Mouse (Mus musculus) adipocyte (in vitro differentiated cells): ENCODE data around the gene Ccdc74a.
A peak's percentile ranks its signal among the peaks of the same experiment; 100 is the strongest.

Experiments
- DNase-seq: peaks from one replicate; pipeline ENCODE4 v3.0.0-alpha.2; 2016; ENCODE audit warnings: low spot score

Gene Ccdc74a

DNA sequence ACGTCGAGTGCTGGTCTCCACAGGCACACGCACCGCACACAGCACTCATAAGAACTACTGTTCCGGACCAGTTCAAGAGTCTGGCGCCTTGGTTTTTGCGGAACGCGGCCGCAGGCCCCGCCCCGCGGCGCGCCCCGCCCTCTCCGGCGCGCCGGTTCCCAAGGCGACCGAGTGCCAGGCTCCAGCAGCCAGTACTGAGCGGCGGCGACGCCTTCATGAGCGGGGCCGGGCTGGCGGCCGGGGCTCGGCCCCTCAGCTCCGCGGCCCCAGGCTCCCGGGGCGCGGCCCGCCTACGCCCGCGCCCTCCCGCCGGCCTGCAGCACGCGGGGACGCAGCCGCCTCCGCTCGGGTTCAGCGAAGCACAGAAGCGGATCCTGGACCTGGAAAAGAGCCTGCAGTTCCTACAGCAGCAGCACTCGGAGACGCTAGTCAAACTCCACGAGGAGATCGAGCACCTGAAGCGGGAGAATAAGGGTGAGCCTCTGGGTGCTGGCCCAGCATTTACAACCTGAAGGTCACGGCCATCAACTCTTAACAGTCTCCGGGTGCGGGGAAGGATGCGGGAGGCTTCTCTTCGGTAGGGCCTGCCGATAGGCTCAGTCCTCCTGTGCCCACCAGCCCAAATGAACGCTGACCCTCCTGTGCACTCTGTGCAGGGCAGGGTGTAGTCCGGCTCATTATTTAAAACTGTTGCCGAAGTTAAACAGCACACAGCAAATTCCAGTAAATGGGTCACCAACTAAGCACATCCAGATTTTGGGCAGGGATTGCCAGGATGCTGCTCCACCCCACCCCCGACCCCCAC is at the start of gene Ccdc74a:
Gene Ccdc74a (plus strand): TSS at position 161 of the 805 bp plus-strand sequence.
- peak; percentile 65 for DNase-seq

DNA sequence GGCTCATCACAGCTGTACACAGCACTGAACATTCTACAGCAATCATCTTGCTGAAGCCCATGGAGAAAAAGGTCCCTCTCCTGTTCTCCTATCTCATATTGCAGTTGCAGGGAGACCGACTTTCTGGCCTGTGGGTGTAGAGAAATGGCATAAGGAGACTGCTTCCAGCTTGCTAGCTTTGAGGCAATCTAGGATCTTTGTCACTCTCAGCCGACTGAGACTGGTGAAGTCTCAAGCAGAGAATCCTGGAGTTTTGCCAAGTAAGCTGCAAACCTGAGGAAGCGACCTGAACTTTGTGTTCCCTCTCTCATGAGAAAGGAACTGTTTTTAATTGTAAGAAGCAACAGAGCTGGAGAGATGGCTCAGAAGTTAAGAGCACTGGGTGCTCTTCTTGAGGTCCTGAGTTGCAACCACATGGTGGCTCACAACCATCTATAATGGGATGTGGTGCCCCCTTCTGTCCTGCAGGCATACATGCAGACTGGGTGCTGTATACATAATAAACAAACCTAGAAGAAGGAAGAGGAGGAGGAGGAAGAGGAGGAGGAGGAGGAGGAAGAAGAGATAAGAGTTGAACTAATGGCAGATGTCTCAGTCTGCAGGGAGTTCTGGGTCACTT is 45.2 kb upstream of the Ccdc74a start:
- DNase-seq: peak; percentile 19

DNA sequence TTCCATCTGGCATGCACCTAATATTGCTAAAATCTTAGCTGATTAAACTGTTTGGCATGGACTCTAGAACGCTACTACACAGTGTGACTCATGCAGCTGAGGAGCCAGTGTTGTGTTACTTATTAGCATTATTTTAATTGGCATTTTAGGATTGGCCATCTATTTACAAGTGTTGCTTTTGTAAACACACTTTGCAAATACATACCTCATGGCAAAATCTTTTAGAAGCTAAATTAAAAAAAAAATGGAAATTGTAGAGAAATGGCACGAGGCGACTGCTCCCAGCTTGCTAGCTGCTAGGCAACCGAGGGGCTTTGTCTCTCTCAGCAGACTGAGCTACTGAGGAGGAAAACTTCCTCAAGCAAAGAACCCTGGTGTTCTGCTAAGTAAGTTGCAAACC is 41.3 kb upstream of the Ccdc74a start:
- DNase-seq: no peak

DNA sequence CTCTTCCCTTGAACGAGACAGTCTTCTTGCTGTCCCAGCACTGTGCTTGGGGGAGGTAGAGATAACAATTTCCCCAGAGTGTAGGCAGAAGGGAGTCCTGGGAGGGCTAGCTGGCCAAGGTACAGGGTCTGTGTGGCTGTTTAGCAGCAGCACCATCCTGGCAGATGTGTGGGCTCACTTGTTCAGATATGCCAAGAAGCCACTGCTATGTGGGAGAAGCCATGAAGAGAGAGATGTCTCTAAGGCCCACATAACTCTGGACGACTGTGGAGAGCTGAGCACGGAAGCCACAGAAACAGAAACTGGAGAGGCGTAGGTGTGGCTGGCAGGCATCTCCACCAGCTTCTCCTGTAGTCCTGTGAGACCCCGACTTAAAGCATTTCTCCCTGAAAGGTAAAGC is 40.6 kb upstream of the Ccdc74a start:
- no peak for DNase-seq

DNA sequence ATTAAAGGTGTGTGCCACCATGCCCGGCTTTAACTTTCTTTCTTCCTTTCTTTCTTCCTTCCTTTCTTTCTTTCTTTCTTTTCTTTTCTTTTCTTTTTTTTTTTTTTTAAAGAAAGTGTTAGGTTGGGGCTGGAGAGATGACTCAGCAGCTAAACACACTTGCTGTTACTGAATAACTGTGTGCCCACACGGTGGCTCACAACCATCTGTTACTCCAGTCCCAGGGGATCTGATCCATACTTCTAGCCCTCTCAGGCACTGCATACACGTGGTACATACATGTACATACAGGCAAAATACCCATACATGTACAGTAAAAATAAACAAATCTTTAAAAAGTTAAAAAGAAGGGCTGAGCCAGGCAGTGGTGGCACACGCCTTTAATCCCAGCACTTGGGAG is 34.9 kb upstream of the Ccdc74a start:
- DNase-seq: no peak

DNA sequence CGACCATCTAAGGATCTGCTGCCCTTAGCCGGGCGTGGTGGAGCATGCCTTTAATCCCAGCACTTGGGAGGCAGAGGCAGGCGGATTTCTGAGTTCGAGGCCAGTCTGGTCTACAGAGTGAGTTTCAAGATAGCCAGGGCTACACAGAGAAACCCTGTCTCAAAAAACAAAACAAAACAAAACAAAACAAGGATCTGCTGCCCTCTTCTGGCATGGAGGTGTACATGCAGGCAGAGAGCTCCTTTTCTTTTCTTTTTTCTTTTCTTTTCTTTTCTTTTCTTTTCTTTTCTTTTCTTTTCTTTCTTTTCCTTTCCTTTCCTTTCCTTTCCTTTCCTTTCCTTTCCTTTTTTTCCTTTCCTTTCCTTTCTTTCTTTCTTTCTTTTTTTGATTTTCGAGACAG is 31.5 kb upstream of the Ccdc74a start:
- peak; percentile 30 for DNase-seq

DNA sequence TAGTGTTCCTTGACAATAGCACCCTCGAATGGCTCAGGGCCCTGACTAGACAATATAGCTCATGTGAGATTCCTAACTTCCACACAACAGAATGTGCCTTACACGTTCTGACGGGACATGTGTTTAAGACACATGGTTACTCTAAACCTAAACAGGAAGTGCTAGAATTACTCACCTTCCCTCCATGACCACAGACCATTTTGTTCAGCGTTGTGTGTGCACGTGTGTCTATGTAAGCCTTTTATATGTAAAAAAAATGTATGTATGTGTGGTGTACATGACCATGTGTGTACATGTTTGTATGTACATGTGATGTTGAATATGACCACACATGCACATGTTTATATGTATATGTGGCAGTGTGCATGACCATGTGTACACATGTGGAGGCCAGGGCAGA is 30.1 kb upstream of the Ccdc74a start:
- no peak for DNase-seq

DNA sequence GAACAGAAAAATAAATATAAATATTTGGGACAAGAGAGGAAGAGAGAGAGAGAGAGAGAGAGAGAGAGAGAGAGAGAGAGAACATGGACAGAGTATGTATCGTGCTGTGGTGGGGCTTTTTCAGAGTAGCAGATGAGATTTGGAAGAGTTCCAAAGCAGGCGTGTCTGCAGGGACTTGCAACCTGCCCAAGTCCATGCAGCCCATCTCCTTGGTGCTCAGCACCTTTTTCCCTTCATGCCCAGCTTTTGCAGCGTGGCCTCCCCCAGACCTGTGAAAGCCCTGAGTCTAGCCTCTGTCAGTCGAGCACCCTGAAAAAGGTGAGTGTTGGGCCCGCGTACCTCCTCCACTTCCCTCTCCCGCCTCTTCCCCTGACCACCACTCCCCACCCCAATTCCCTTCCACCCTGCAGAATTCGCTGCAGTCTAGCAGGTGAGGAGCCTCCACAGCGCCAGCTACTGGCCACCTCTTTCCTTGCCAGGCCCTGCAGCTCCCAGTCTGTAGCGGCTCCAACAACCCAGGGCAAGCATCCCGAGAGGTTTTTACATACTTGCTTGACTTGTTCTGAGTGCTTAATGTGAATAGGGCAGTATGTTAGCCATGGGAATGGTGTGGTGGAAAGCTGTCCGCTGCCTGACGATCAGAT is 28.2 kb upstream of the Ccdc74a start:
- DNase-seq: peak; percentile 19

DNA sequence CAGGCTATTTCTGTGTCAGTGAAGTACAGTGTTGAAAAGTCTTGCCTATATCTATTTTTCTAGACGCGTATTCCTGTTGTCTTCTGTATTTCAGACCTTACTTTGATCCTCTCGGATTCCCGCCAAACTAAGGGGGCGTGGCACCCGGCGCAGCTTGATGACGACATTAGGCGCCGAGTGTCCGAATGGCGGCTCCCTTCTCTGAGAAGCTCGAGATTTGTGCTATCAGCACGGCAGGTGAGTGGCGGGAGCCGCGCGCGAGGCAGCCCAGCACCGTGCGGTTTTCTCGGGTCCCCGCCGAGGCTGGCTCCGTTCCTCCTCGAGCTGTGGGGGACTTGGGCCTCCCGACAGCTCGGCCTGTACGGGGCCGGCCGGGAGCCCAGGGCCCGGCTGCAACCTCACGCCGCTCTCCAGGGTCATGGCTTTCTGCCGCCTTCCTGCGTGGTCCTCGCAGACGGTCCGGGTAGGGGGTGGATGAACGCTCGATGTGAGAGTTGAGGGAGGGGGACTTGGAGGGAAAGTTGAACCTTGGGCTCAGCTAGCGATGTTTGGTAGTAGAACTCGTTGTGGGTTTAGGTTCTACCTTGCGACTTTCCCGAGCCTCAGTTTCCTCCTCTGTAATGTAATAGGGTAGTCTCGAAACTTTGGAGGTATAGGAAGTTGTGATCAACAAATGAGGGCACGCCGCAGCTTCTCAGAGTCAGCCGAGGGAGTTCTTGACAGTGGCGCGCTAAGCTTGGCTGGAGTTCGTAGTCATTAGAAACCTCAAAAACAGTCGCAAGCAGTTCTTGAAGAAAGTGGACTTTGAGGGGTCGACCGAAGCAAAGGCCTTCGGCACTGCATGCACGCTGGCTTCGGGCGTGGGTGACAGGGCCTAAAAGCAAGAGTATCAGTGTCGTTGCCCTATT is 26.8 kb upstream of the Ccdc74a start, which contains the start of gene Smpd4:
Gene Smpd4 (plus strand): TSS at position 157 of the 908 bp plus-strand sequence.
- peak; percentile 87 for DNase-seq

DNA sequence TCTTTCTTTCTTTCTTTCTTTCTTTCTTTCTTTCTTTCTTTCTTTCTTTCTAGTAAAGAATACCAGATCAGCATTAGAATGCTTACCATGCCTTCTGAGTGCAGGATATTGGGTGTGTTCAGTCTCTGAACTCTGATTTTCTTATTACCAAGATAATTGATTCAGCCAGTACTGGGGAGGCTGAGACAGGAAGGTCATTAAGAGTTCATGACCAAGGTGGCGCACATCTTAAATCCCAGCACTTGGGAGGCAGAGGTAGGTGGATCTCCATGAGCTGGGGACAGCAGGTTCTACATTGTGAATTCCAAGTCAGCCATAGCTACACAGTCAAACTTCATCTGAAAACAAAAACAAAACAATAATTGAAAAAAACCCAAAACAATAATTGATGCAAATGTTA is 24.3 kb upstream of the Ccdc74a start:
- no peak for DNase-seq

DNA sequence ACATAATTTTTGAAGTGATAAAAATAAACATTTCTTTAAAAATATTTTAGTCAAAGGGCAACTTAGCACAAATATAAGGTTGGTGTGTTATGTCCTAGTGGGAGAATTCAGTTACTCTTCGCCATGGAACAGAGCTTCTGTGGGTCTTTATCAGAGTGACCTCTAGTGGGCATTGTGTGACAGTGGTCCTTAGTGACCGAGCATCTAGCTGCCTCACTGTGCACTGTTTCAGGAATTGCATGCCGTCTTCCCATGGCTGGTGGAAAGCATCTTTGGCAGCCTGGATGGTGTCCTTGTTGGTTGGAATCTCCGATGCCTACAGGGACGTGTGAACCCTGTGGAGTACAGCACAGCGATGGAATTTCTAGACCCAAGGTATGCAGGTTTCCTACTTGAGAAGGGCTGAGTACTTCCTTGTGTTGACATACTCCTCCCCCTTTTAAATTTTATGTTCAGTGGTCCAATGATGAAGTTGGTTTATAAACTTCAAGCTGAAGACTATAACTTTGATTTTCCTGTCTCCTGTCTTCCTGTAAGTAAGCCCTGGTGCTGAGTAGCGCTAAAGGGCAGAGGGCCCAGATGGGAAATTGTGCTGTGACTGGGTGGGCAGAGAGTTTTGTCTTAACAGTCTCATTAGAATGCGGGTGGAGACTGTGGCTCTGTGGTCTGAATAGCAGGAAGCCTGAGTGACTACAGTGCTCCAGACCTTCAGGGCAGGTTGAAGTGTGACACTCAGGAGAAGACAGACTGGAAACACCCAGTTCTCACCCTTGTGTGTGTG is 20.6 kb upstream of the Ccdc74a start:
- peak; percentile 32 for DNase-seq

DNA sequence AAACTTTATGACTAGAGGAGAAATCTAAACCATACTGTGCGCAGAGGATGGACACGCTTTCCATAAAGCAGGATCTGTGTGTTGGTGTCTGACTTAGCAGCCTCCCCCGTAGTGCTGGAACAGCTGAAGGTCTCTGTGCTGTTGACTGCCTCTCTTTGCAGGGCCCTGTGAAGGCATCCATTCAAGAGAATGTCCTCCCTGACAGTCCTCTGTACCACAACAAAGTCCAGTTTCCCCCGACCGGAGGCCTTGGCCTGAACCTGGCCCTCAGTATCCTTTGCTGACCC is 20.1 kb upstream of the Ccdc74a start:
- no peak for DNase-seq

DNA sequence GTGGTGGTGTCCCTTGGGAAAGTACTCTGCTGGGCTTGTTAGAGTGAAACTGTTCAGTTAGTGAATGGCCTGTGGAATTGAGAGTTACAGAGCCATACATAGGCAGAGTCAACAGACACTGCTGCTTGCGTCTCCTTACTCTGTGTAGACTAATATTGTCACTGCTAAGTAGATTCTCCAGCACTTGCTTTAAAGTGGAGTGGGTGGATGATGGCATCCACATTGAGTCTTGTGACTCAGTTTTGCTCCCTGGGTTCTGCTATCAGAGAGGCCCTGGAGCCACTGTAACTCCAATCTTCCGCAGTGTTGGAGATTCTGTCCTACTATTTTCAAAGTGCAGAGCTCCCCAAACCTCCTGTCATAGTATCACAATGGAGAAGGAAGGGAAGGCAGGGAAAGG is 13.7 kb upstream of the Ccdc74a start:
- DNase-seq: no peak

DNA sequence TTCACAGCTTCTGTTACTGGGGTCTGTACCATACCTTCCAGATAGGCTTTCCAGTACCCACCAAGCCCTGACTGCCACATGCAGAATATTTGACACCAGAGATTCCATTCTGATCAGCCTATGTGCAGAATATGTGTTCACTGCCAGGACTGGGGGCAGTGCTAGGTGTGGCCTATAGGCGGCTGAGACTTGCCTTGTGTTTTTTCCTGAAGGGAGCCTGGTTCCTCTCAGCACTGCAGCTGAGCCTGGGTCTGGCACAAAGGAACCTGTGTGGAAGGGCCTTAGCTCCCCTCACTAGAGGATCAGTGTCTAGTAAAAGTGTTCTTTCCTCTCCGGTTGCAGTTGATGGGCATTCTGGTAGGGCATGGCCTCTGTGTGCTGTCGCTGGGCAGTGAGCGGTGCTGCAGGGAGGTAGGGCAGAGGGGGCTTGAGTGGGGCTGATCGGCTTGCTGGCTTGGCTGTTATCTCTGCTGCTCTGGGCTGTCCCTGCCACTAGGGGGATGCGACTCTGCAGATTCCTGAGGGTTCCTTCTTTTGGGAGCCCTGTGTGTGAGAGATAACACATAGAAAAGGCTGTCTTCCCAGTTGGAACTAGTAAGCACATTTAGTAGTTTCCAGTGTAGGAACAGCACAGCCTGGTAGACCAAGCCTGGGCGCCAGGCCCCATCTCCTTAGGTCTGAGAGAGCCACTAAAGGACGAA is 12.6 kb upstream of the Ccdc74a start:
- DNase-seq: no peak

DNA sequence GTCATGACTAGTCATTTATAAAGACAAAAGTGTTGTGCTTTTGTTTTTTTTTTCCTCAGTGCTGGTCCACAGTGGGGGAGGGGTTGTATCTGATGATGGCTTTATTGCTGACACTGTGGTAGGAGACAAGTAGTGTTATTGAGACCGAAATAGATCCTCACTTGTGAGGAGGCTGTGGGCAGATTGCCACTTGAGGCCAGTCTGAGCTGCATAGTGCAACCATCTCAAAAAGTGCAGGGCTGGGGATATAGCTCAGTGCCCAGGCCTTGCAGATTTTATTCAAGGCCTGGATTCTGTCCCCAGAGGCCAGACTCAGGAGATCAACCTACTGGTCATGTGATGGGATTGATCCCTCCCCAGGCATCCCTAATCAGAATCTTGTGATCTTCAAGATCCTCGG is 9.4 kb upstream of the Ccdc74a start:
- no peak for DNase-seq

DNA sequence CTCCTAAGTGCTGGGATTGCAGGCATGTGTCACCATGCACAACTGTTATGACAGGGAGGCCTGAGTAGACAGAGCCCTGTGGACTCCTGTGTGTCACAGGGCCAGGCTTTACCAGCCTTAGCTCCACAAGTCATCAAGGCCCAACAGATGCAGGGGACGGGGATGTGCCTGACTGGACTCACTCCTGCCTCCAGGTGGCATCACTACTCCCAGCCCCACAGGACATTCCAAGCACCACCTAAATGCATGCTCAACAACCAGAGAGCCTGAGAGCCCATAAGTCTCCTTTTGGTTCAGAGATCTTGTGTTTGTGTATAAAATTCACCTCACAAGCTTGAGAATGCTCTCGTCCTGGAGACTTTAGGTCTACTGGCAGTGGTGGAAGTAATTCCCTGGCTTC is 8.7 kb upstream of the Ccdc74a start:
- no peak for DNase-seq

DNA sequence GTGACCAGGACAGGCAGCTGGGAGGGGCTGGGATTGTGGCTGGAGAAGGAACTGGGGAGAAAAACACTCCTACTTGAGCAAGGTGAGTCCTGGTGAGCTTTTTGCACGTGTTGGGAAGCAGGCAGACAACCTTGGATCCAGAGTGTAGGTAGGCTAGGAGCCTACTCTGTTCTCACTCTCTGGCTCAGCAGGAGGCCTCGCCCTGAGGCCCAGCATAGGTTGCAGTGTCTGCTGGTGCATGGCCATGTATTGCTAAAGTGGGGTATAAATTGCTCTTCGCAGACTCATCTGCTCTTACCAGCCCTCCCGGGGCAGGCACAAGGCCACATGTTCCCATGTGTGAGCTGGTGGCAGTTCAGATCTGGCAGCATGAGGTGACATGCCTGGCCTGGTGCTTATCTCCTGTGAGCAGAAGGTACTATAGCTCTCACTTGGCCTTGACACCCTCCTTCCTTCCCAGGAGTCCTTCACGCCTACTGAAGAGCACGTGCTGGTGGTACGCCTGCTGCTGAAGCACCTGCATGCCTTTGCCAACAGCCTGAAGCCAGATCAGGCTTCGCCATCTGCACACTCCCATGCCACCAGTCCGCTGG is 8.1 kb upstream of the Ccdc74a start:
- DNase-seq: no peak

DNA sequence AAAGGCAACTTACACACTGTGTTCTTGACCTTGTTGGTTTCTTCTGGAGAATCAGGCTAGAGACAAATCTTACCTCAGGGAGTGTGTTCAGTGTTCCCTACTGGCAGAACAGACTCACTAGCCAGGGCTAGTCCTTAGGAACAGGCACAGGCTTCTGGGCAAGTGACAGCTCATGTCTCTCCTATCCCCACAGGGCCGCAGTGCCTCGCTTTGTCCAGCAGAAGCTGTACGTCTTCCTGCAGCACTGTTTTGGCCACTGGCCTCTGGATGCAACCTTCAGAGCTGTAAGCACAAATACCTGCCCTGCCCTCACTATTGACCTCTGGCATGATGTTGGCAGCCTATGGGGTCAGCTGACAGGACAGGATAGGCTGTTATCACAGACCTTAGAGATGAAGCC is 7.2 kb upstream of the Ccdc74a start:
- DNase-seq: no peak

DNA sequence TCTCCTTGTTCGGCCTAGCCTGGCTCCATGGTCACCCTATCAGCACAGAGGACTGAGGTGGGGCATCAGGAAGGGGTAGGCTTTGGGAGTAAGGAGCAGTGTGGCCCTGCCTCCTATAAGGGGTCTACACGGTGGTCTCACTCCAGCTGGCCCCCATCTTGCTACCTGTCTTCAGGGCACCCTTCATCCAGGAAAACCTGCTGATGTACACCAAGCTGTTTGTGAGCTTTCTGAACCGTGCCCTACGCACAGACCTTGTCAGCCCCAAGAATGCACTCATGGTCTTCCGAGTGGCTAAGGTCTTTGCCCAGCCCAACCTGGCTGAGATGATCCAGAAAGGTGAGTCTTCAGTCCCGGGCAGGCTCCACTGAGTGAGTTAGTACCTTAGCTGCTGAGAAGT is 6.3 kb upstream of the Ccdc74a start:
- no peak for DNase-seq

DNA sequence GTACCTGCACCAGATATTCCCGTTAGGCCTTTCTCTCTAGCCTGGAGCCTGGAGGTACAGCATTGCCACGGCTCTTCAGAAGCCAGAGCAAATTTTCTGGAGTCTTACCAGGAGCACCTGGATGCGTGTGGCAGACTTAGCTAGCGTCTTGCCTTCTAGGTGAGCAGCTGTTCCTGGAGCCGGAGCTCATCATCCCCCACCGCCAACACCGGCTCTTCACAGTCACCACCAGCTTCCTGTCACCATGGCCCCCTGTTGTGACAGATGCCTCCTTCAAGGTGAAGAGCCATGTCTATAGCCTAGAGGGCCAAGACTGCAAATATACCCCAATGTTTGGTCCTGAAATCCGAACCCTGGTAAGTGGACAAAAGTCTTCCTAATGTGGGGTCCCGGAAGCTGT is 5.6 kb upstream of the Ccdc74a start:
- DNase-seq: no peak

DNA sequence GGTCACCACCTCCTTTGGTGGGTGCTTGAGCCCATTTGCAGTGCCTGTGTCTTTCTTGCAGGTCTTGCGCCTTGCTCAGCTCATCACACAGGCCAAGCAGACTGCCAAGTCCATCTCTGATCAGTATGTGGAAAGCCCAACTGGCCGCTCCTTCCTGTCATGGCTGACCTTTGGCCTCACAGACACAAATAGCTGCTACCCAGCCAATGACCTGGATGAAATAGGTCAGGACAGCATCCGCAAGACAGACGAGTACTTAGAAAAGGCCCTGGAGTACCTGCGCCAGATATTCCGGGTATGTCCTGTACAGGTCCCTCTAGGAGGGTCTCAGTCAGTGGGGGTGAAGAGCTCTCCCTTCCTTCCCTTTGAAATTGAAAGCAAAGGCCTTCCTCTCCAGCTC is 5.0 kb upstream of the Ccdc74a start:
- no peak for DNase-seq
